Mouse (Mus musculus) midbrain, embryonic 11.5 days (tissue): ENCODE measurements around the gene Ifnk. TPM values are rescaled to one million over a fixed set of nuclear protein-coding genes. Genes with fewer than 3 reads are reported as not detected.

Experiments
- ATAC-seq: fragments of 200-750 bp; cut with Nextera tagmentation; 2 replicates; pipeline ENCODE4 v1.8.0; 2017; ENCODE audit warnings: moderate TSS enrichment, moderate library complexity; ENCODE audit not compliant: low FRiP score
- DNase-seq: peaks from one replicate; pipeline ENCODE4 v3.0.0; 2015; ENCODE audit warnings: low spot score; ENCODE audit errors: missing footprints
- H3K27ac ChIP-seq: fragments of 300-500 bp; sonication (generic); 2 replicates; pipeline ENCODE4 v1.5.1; 2014; ENCODE audit warnings: low read depth, low read length
- H3K27me3 ChIP-seq: fragments of 300-500 bp; sonication (generic); 2 replicates; pipeline ENCODE4 v1.6.1; 2014; ENCODE audit warnings: mild to moderate bottlenecking, low read length, moderate library complexity, mixed read lengths; ENCODE audit not compliant: control insufficient read depth, insufficient read depth
- H3K36me3 ChIP-seq: fragments of 300-500 bp; sonication (generic); 2 replicates; pipeline ENCODE4 v1.6.1; 2014; ENCODE audit warnings: mild to moderate bottlenecking, low read length, moderate library complexity, mixed read lengths; ENCODE audit not compliant: control insufficient read depth, insufficient read depth
- H3K4me1 ChIP-seq: fragments of 300-500 bp; sonication (generic); 2 replicates; pipeline ENCODE4 v1.6.1; 2014; ENCODE audit warnings: low read length; ENCODE audit not compliant: control insufficient read depth, insufficient read depth
- H3K4me2 ChIP-seq: fragments of 300-500 bp; sonication (generic); 2 replicates; pipeline ENCODE4 v1.6.1; 2014; ENCODE audit warnings: mild to moderate bottlenecking, moderate library complexity
- H3K4me3 ChIP-seq: fragments of 300-500 bp; sonication (generic); 2 replicates; pipeline ENCODE4 v1.5.1; 2014; ENCODE audit warnings: low read depth, low read length
- H3K9ac ChIP-seq: fragments of 300-500 bp; sonication (generic); 2 replicates; pipeline ENCODE4 v1.6.1; 2014; ENCODE audit warnings: low read length
- H3K9me3 ChIP-seq: fragments of 300-500 bp; sonication (generic); 2 replicates; pipeline ENCODE4 v1.6.1; 2016; ENCODE audit warnings: low read length; ENCODE audit not compliant: control insufficient read depth
- WGBS: fragments of 180-500 bp; shearing (Covaris S2); extraction: QIAGEN DNeasy Blood & Tissue Kit; methylation state at CpG from one replicate; pipeline ENCODE4 v1.1.7; 2014; 5-methylcytosine and 5-hydroxymethylcytosine counted together
- polyA plus RNA-seq: library from polyadenylated mRNA; unstranded; fragments of >200 nt; fragmentation: Nextera tagmentation; extraction: Ambion mirVana; gene quantifications from 2 replicates; pipeline ENCODE4 v1.2.1, GENCODE M21; 2014

Gene Ifnk
- 0.46 TPM in 1 of 2 replicates, not detected in the other for polyA plus RNA-seq

GRCm38 (mm10) chr4:35151756-35152155 is at the start of gene Ifnk:
Gene Ifnk, plus strand, starts transcription at chr4:35152056.
- ATAC-seq (no peak), DNase-seq (peak; percentile 75)
- no peaks in the 10 kb centered on the region for H3K27me3 ChIP-seq
- H3K9ac ChIP-seq, result no peak within 1 kb of the TSS
- H3K9me3 ChIP-seq, result no peaks in the 10 kb centered on the region
- H3K36me3 ChIP-seq, result no peaks in the 10 kb centered on the region
- H3K4me2 ChIP-seq, result no peak within 1 kb of the TSS
- peaks cover 9% of the 10 kb centered on the region; the same call in 1 of the 2 replicates for H3K4me1 ChIP-seq
- WGBS, result 85% methylated on average over 4 of the region's 4 CpGs
- no peak within 1 kb of the TSS for H3K4me3 ChIP-seq
- H3K27ac ChIP-seq, result no peak within 1 kb of the TSS

- peaks cover 8% of the 10 kb centered on the region for H3K4me1 ChIP-seq
- WGBS, result 71% methylated on average over 14 of the region's 14 CpGs
- H3K27me3 ChIP-seq, result no peaks in the 10 kb centered on the region
- no peak overlapping the region for H3K4me3 ChIP-seq
- H3K9ac ChIP-seq, result no peak overlapping the region
- H3K9me3 ChIP-seq, result no peaks in the 10 kb centered on the region
- H3K27ac ChIP-seq, result no peak overlapping the region
- DNase-seq (no peak), ATAC-seq (no peak)
- H3K4me2 ChIP-seq, result no peak overlapping the region
- H3K36me3 ChIP-seq, result no peaks in the 10 kb centered on the region
Measured at GRCm38 (mm10) chr4:35105115-35105773, 46.6 kb upstream of the Ifnk start.

GRCm38 (mm10) chr4:35112452-35112851 is 39.4 kb upstream of the Ifnk start:
- Histone ChIP-seq H3K36me3 (no peaks in the 10 kb centered on the region), H3K4me1 (peaks cover 17% of the 10 kb centered on the region), H3K27ac (no peak overlapping the region), H3K9ac (no peak overlapping the region), H3K4me2 (no peak overlapping the region), H3K4me3 (no peak overlapping the region), H3K27me3 (no peaks in the 10 kb centered on the region), H3K9me3 (no peaks in the 10 kb centered on the region)
- DNase-seq, result no peak
- WGBS, result 87% methylated on average over 4 of the region's 4 CpGs
- ATAC-seq, result no peak

DNA sequence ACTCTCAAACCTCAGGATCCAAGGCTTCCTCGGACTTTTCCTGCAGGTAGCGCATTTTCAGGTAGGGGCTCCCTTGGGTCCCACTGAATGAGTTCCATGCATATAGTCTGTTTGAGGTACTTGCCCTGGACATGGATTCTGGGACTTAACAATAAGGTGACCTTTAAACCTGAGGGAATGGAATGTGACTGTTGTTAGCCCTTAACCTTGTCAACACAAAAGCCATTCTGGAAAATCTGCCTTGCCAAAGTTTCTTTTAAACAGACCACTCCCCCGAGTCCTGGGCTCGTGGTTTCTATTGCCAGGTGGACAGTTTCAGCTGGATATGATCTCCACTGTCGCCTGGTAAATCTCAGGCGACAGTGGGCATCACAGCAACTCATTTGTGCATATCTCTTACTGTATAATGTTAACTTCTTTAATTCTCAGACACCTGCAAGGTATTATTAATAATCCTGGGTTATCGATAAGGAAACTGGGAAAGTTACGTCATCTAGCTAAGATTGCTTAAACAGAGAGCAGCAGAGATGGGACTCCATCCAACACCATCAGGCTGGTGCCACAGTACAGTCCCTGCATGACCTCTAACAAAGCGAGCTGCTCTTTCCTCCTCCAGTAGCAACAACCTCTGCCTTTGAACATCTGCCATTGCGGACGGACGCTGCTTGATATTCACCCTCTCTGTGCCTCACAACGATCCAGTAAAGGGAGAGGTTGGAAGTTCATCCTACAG is 38.2 kb upstream of the Ifnk start:
- H3K36me3 ChIP-seq, result no peaks in the 10 kb centered on the region
- H3K4me3 ChIP-seq, result no peak overlapping the region
- H3K9ac ChIP-seq, result no peak overlapping the region
- WGBS, result 76% methylated on average over 13 of the region's 13 CpGs
- H3K9me3 ChIP-seq, result no peaks in the 10 kb centered on the region
- H3K4me1 ChIP-seq, result peaks cover 17% of the 10 kb centered on the region
- no peaks in the 10 kb centered on the region for H3K27me3 ChIP-seq
- ATAC-seq (no peak), DNase-seq (no peak)
- H3K27ac ChIP-seq, result no peak overlapping the region
- H3K4me2 ChIP-seq, result no peak overlapping the region

- Histone ChIP-seq H3K36me3 (no peaks in the 10 kb centered on the region), H3K4me3 (no peak overlapping the region), H3K9me3 (no peaks in the 10 kb centered on the region), H3K9ac (no peak overlapping the region), H3K4me2 (no peak overlapping the region), H3K4me1 (peaks cover 17% of the 10 kb centered on the region), H3K27ac (no peak overlapping the region; the same call in 1 of the 2 replicates), H3K27me3 (no peaks in the 10 kb centered on the region)
- WGBS, result 79% methylated on average over 2 of the region's 2 CpGs
- ATAC-seq (no peak), DNase-seq (no peak)
Measured at GRCm38 (mm10) chr4:35114950-35115349, 36.9 kb upstream of the Ifnk start.

- peak; percentile 88 for ATAC-seq
Measured at GRCm38 (mm10) chr4:35115933-35116332, 35.9 kb upstream of the Ifnk start.

GRCm38 (mm10) chr4:35117144-35117543 is 34.7 kb upstream of the Ifnk start:
- Histone ChIP-seq H3K4me3 (no peak overlapping the region), H3K4me1 (peaks cover 19% of the 10 kb centered on the region), H3K27ac (no peak overlapping the region), H3K27me3 (no peaks in the 10 kb centered on the region), H3K9me3 (no peaks in the 10 kb centered on the region), H3K4me2 (no peak overlapping the region), H3K9ac (no peak overlapping the region), H3K36me3 (no peaks in the 10 kb centered on the region)
- DNase-seq, result no peak
- 90% methylated on average over 3 of the region's 3 CpGs for WGBS
- ATAC-seq, result no peak

More at GRCm38 (mm10) chr4:35115933-35116332, 35.9 kb upstream of the Ifnk start:
- Histone ChIP-seq H3K9ac (no peak overlapping the region), H3K27ac (no peak overlapping the region), H3K4me2 (no peak overlapping the region), H3K9me3 (no peaks in the 10 kb centered on the region), H3K4me3 (no peak overlapping the region), H3K27me3 (no peaks in the 10 kb centered on the region), H3K36me3 (no peaks in the 10 kb centered on the region), H3K4me1 (peaks cover 17% of the 10 kb centered on the region)
- WGBS, result 14% methylated on average over 6 of the region's 6 CpGs
- DNase-seq, result peak; percentile 89

GRCm38 (mm10) chr4:35118851-35119250 is 33.0 kb upstream of the Ifnk start:
- Histone ChIP-seq H3K9me3 (no peaks in the 10 kb centered on the region), H3K4me1 (peaks cover 27% of the 10 kb centered on the region), H3K36me3 (no peaks in the 10 kb centered on the region), H3K27ac (no peak overlapping the region), H3K4me3 (no peak overlapping the region), H3K27me3 (no peaks in the 10 kb centered on the region), H3K9ac (no peak overlapping the region), H3K4me2 (no peak overlapping the region)
- 85% methylated on average over 2 of the region's 2 CpGs for WGBS
- DNase-seq, result no peak
- no peak for ATAC-seq

DNA sequence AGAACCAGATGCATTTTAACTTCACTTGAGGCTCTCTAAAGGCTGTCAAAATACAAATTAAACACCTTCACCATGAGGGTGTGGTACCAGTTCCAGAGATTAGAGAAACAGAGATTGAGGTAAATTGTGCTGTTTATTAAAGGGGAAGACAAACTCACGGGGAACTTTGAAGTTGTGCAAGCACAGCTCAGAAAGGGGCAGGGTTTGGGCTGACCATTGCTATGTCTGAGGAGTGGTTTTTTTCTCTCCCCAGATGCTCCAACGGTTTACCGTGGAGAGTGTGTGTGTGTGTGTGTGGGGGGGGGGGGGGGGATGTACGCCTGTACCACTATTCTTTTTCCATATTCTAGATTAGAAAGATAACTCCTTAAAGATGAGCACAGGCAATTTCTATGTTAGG is 31.7 kb upstream of the Ifnk start:
- H3K27me3 ChIP-seq, result no peaks in the 10 kb centered on the region
- H3K9me3 ChIP-seq, result no peaks in the 10 kb centered on the region
- H3K36me3 ChIP-seq, result no peaks in the 10 kb centered on the region
- no peak overlapping the region for H3K27ac ChIP-seq
- H3K9ac ChIP-seq, result no peak overlapping the region
- DNase-seq (no peak), ATAC-seq (no peak)
- no peak overlapping the region for H3K4me2 ChIP-seq
- WGBS, result 80% methylated on average over 3 of the region's 4 CpGs
- no peak overlapping the region for H3K4me3 ChIP-seq
- peaks cover 26% of the 10 kb centered on the region for H3K4me1 ChIP-seq
